Mouse (Mus musculus): ENCODE data around the gene Zpld1. TPM values are rescaled to one million over a fixed set of nuclear protein-coding genes. Genes with fewer than 3 reads are reported as not detected.

The Zpld1 gene
- 0.07 and 0.11 TPM in 2 replicates for polyA plus RNA-seq (2012; rRNA removed)

DNA sequence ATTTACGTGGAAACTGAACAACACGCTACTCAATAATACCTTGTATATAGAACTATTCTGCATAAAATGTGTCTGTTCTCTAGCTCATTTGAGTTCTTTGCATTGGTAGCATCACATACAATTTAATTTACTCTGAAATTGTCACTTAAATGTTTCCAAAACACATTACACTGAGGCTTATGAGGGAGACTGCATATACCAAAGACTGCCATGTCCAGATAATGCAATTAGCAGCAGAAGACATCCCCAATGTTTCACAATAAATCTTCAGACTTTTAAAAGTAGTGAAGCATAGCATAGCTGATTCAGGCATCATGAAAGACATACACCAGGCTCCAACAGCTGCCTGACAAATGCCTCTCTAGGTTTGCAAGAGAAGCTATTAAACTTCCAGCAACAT, at the start of gene Zpld1:
Gene Zpld1, minus strand, starts transcription at position 101 of the 400 bp plus-strand sequence.
- WGBS, result 95% methylated on average over 2 of the region's 2 CpGs
- DNase-seq, result no peak
- Histone ChIP-seq H3K4me1 (ENCODE audit: control insufficient read depth, insufficient read depth, low read length) (no peaks in the 10 kb centered on the region), H3K4me3 (replicated peaks; ENCODE audit: extremely low read depth, low read depth, low read length) (no peak within 1 kb of the TSS)
- TF ChIP-seq CTCF (IDR thresholded peaks at IDR 0.05; ENCODE audit: insufficient read depth, low read length) (no peak), POLR2A (IDR thresholded peaks at IDR 0.05; ENCODE audit: borderline replicate concordance, extremely low read depth, low read depth, low read length) (no peak)

DNA sequence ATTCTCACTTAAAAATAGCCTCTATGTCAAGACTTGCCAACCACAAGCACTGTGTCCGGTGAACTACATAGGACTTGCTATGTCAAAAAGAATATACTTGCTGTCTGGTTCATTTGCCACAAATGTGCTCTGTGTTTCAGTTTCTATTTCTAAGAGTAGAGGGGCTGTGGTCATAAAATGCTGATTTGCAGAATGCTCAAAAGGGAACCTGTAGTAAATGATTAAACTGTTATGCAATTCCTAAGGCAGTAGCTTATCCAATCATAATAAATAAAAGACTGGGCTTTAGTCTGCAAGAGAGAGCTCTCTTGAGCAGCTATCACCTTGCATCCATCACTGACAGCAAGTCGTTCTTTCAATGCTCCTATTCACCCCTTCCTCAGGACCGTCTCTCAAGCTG, 47.9 kb upstream of the Zpld1 start:
- 53% methylated on average over 3 of the region's 3 CpGs for WGBS
- no peaks in the 10 kb centered on the region for H3K4me1 ChIP-seq (ENCODE audit: control insufficient read depth, insufficient read depth, low read length)
- DNase-seq, result no peak
- no peak overlapping the region for H3K4me3 ChIP-seq (replicated peaks; ENCODE audit: extremely low read depth, low read depth, low read length)
- TF ChIP-seq CTCF (IDR thresholded peaks at IDR 0.05; ENCODE audit: insufficient read depth, low read length) (no peak), POLR2A (IDR thresholded peaks at IDR 0.05; ENCODE audit: borderline replicate concordance, extremely low read depth, low read depth, low read length) (no peak)

DNA sequence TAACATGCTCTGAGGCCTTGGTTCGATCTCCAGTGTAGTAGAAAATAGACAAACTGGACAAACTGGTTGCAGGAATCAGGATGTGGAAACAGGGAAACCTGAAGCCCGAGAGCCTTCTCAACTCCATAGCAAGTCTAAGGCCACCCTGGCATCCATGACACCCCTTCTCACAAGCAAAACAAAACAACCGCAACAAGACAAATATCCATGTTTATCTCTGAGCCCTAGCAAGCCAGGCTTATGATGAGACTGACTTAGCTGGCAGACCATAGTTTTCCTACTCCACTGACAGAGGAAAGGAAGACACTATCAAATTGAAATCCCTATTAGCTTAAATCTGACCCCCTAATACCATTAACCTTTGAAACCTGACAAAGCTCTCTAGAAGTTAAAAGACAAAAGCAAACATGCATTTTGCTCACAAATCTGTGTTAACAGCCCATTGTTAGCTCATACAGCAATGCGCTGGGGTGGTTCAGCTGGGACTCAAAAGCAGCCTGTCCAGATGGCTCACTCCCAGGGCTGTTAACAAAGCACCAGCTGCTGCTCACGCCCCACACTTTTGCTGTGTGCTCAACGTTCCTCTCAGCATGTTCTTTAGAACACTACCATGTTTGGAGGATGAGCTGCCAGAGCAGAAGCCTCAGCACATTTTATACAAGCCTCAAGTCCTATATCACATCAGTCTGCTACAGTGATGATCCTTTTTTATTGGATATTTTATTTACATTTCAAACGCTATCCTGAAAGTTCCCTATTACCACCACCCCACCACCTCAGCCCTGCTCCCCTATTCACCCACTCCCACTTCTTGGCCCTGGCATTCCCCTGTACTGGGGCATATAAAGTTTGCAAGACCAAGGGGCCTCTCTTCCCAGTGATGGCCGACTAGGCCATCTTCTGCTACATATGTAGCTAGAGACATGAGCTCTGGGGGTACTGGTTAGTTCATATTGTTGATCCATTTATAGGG, 24.0 kb upstream of the Zpld1 start:
- no peak for DNase-seq
- Histone ChIP-seq H3K4me3 (replicated peaks; ENCODE audit: extremely low read depth, low read depth, low read length) (no peak overlapping the region), H3K4me1 (ENCODE audit: control insufficient read depth, insufficient read depth, low read length) (no peaks in the 10 kb centered on the region)
- 58% methylated on average over 8 of the region's 8 CpGs for WGBS
- TF ChIP-seq CTCF (IDR thresholded peaks at IDR 0.05; ENCODE audit: insufficient read depth, low read length) (no peak), POLR2A (IDR thresholded peaks at IDR 0.05; ENCODE audit: borderline replicate concordance, extremely low read depth, low read depth, low read length) (no peak)

- TF ChIP-seq CTCF (IDR thresholded peaks at IDR 0.05; ENCODE audit: insufficient read depth, low read length), result no peak
- TF ChIP-seq POLR2A (IDR thresholded peaks at IDR 0.05; ENCODE audit: borderline replicate concordance, extremely low read depth, low read depth, low read length), result no peak
- no peak for DNase-seq
- no peak overlapping the region for H3K4me3 ChIP-seq (replicated peaks; ENCODE audit: extremely low read depth, low read depth, low read length)
- no peaks in the 10 kb centered on the region for H3K4me1 ChIP-seq (ENCODE audit: control insufficient read depth, insufficient read depth, low read length)
Observed at GRCm38 (mm10) chr16:55316996-55317395, 19.2 kb upstream of the Zpld1 start.

GRCm38 (mm10) chr16:55312106-55312505, 14.3 kb upstream of the Zpld1 start:
- 92% methylated on average over 3 of the region's 3 CpGs for WGBS
- H3K4me1 ChIP-seq (ENCODE audit: control insufficient read depth, insufficient read depth, low read length), result no peaks in the 10 kb centered on the region
- no peak overlapping the region for H3K4me3 ChIP-seq (replicated peaks; ENCODE audit: extremely low read depth, low read depth, low read length)
- TF ChIP-seq CTCF (IDR thresholded peaks at IDR 0.05; ENCODE audit: insufficient read depth, low read length) (no peak), POLR2A (IDR thresholded peaks at IDR 0.05; ENCODE audit: borderline replicate concordance, extremely low read depth, low read depth, low read length) (no peak)
- no peak for DNase-seq

DNA sequence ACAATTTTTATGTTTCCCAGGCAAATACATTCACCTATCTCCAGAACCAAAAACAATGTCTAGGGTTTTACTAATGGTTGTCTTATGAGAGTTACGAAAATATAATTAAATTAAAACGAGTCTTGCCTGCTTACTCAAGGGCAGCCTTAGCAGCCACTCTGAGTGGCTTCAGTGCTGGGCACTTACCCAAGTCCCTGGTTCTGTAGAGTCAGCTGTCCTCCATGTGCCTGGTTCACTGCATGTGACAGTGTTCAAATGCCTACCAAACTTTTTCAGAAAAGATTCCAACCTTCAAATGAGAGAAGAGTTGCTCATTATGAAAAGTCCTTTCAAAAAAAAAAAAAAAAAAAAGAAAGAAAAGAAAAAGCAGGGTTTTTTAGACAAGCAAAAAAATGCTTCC, 15.1 kb downstream of the Zpld1 start:
- H3K4me1 ChIP-seq (ENCODE audit: control insufficient read depth, insufficient read depth, low read length), result no peaks in the 10 kb centered on the region
- WGBS, result 60% methylated on average over 2 of the region's 2 CpGs
- no peak for DNase-seq
- H3K4me3 ChIP-seq (replicated peaks; ENCODE audit: extremely low read depth, low read depth, low read length), result no peak overlapping the region
- TF ChIP-seq POLR2A (IDR thresholded peaks at IDR 0.05; ENCODE audit: borderline replicate concordance, extremely low read depth, low read depth, low read length), result no peak
- no peak for TF ChIP-seq CTCF (IDR thresholded peaks at IDR 0.05; ENCODE audit: insufficient read depth, low read length)

DNA sequence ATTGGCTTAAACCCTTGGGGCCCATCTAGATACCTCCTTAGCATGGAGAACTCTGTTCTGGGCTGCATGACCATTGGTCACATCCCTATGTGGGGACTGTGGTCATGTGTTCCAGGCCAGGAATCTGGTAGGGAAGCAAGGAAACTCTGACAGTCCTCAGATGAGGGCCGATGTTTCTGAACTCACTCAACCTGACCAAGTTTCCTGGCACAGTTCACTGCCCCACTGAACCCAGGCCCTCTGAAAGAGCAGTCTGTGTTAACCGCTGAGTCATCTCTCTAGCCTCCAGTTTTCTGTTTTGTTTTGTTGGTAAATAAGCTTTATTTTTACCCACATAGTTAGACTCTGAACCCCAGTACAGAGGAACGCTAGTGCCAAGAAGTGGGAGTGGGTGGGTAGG, 20.3 kb downstream of the Zpld1 start:
- H3K4me1 ChIP-seq (ENCODE audit: control insufficient read depth, insufficient read depth, low read length), result no peaks in the 10 kb centered on the region
- TF ChIP-seq CTCF (IDR thresholded peaks at IDR 0.05; ENCODE audit: insufficient read depth, low read length), result no peak
- no peak for TF ChIP-seq POLR2A (IDR thresholded peaks at IDR 0.05; ENCODE audit: borderline replicate concordance, extremely low read depth, low read depth, low read length)
- 87% methylated on average over 3 of the region's 3 CpGs for WGBS
- H3K4me3 ChIP-seq (replicated peaks; ENCODE audit: extremely low read depth, low read depth, low read length), result no peak overlapping the region
- no peak for DNase-seq

GRCm38 (mm10) chr16:55265281-55265680, 32.5 kb downstream of the Zpld1 start:
- Histone ChIP-seq H3K4me1 (ENCODE audit: control insufficient read depth, insufficient read depth, low read length) (no peaks in the 10 kb centered on the region), H3K4me3 (replicated peaks; ENCODE audit: extremely low read depth, low read depth, low read length) (no peak overlapping the region)
- no peak for TF ChIP-seq POLR2A (IDR thresholded peaks at IDR 0.05; ENCODE audit: borderline replicate concordance, extremely low read depth, low read depth, low read length)
- no peak for TF ChIP-seq CTCF (IDR thresholded peaks at IDR 0.05; ENCODE audit: insufficient read depth, low read length)
- DNase-seq, result no peak
- WGBS, result 69% methylated on average over 4 of the region's 4 CpGs

GRCm38 (mm10) chr16:55260862-55261574, 36.8 kb downstream of the Zpld1 start:
- H3K4me3 ChIP-seq (replicated peaks; ENCODE audit: extremely low read depth, low read depth, low read length), result no peak overlapping the region
- no peak for DNase-seq
- no peaks in the 10 kb centered on the region for H3K4me1 ChIP-seq (ENCODE audit: control insufficient read depth, insufficient read depth, low read length)
- TF ChIP-seq POLR2A (IDR thresholded peaks at IDR 0.05; ENCODE audit: borderline replicate concordance, extremely low read depth, low read depth, low read length) (no peak), CTCF (IDR thresholded peaks at IDR 0.05; ENCODE audit: insufficient read depth, low read length) (no peak)
- 53% methylated on average over 7 of the region's 7 CpGs for WGBS

All from lung, adult 2 months (tissue).